Mouse (Mus musculus) urinary bladder, adult 18-20 months (tissue): ENCODE measurements around the gene Zc3hc1.
A peak's percentile ranks its signal among the peaks of the same experiment; 100 is the strongest.

Experiments
- DNase-seq, 2 experiments: peaks; one replicate each; pipeline ENCODE4 v3.0.0; 2022; ENCODE audit warnings: low spot score in 2 of 2, mixed read lengths in 2 of 2

The Zc3hc1 gene

DNA sequence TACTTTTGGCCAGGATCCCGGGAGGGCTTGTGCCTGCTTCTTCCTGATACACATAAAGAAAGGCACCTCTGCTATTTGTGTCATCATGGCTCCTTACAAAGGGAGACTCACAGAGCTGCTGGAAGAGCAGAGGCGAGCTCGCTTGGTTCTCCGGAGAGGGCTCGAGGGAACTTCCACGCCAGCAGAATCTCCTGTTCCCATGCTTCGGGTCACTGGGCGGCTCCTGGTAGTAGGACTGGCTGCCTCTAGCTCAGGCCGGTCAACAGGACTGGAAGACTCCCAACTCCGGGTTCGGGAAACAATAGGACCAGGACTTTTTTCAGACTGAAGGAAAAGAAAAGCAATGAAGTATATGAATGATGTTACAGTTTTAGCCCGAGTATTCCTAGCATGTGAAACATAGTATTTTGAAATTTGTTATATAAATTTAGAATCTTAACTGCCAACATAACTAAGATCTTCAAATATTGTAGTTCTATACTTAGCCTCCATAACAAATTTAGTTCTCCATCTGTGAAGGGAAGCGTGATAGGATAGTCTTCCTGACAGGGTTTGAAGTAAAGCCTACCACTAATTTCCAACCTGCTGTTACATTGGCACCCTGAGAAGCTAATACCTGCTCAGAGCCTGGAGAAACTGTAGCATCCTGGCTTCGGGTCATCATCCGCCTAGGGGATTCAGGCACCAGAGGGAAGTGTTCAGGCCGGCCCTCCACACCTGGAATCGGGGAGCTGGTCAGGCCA is 18.0 kb downstream of the Zc3hc1 start:
- DNase-seq = no peak

DNA sequence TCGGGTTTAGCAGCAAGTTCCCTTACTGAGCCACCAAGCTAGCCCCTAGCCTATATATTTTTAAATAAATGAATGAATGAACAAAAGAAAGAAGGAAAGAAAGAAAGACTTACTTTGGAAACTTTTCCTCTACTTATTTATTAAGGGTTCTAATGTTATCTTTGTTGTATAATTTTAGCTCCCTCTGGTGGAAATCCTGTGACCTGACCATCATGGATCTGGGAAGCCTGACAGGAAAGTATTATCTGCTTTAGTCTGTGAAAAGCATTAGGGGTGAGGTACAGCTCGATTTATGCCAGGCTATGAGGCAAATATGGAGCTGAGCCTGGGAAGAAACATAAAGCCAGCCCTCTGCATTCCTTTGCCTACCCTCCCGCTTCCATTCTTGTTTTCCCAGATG is 21.5 kb downstream of the Zc3hc1 start:
- DNase-seq = no peak

DNA sequence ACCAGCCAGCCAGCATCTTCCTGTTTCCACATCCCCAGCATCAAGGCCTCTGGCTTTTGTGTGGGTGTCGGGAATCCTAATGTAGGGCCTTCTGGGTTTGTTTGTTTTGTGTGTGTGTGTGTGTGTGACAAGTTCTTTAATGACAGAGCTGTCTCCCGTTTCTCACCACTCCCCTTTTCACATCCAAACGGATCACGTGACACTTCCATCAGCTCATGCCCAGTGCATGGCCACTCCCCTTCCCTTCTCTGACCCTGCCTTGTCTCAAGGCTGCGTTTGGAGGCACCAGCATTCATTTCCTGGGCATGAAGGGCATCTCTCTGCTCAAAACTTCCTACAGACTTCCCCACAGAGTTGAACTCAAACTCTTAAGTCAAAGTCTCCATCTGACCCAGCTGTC is 27.0 kb downstream of the Zc3hc1 start:
- no peak for DNase-seq

DNA sequence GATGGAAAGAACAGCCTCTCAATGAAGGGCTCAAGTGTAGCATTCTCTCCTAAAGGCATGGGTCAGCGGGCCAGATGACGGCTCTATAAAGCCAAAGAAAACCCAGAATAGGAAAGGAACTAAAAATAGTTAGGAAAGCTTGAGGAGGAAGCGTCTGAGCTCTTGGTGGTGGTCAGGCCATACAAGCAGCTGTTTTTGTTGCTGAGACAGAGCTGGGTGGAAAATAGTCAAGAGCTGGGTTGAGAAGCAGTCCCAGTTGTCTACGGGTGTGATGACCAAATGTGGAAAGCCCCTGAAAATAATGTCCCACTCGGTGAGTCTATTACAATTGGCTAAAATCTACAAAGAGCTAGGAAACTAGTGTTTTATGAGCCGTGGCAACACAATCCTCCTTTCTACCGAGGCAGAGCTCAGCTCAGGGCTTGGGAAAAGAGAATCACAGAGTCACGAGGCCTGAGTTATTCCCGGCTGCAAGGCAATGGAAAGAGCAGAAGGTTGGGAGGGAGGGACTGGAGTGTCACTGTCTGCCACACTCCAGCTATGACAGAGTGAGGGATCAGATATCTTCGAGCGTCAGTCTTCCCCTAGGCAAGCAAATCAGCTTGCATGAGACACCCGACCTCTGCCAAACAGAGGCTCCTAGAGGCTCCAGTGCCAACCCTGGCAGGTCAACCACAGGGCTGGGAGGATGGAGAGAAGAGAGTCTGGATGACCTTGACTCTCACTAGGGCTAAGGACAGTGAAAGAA is 30.9 kb downstream of the Zc3hc1 start:
- DNase-seq = no peak

DNA sequence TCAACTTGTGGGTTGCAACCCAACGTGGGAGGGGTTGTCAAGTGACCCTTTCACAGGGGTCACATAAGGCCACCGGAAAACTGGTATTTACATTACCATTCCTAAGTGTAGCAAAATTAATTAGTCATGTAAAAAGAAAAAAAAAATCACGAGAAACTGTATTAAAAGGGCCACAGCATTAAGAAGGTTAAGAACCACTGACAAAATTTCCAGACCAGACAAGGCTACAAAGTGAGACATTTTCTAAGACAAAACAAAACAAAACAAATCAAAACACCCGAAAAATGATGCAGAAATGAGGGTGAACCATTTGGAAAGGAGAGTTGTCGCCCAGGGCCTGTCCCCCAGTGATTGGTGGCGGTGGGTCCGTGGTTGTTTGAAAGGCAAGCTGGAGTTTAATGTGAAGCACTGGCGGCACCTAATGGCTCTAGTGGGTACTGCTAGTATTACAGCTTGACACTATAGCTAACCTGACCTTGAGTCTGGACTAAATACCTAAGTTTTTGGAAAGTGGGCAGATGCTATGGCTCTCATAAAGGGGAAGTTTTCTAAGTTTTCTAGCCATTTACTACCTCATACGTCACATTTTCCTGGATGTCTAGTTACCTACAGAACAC is 33.2 kb downstream of the Zc3hc1 start:
- DNase-seq = peak; percentile 42 to 59

DNA sequence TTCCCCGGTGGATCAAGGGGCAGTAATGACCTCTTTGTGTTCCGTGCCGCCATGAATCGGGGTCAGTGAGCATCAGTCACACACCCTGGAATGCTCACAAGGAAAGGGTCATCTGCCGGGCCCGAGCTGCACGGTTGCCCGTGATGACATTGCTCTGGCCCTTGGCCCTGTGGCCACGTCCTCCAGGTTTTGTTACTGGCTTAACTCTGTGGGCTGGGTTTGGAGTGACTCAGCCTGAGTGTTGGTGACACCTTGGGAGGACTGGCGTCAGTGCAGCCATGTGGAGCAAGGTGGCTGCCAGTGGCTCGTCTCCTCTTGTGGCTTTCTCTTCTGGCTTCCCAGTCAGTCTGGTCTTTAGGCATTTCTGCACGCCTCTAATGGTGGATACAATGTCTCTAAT is 34.1 kb downstream of the Zc3hc1 start:
- DNase-seq = peak in 1 of 2 experiments; percentile 36

DNA sequence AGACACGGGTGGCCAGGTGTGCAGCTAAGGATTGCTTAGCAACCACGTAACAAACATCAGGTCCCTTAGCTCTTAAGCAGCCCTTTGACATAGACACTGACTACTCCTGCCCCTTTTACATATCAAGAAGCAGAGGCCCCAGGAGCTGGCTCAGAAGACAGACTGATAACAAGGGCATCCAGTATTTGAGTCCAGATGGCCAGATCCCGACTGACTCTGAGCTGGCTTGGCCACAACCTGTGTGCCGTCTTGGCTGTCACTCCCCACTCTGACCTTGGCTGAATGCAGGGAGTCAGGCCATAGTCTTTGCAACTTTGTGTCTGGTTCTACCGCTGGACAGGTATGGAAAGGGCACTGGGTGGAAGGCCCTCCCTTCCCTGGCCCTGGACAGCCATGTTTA is 34.7 kb downstream of the Zc3hc1 start:
- DNase-seq = no peak

DNA sequence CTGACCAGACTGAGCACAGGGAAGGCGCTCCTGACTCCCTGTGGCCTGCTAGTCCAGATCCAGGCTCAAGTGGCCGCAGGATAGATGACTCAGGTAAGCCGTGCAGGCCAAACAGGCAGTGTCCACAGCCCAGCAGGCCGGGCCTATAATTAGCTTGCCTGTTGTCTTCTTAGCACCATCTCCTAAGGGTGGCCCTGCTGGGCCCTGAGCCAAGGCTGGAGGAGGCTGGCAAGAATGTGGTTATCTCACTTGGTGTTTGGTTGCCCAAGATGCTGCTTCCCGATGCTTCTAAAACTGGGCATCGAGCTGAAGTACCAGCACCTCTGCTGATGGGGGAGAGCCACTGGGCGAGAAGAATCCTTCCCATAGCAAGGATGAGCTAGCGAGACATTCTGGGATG is 35.1 kb downstream of the Zc3hc1 start:
- DNase-seq = peak in 1 of 2 experiments; percentile 22

DNA sequence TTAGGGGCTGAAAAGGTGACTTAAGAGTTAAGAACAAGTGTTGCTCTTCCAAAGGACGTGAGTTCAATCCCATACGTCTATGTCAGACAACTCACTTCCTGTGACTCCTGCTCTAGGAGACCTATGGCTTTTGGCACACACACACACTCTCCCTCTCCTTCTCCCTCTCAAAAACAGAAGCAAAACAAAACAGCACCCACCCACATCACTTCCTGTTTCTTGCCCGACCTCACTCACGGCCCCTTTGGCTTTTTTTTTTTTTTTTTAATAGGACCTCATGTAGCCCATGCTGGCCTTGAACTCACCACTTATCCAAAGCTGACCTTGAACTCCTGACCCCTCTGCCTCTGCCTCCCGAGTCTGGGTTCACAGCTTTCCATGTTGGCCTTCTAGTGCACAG is 36.1 kb downstream of the Zc3hc1 start:
- DNase-seq = no peak

DNA sequence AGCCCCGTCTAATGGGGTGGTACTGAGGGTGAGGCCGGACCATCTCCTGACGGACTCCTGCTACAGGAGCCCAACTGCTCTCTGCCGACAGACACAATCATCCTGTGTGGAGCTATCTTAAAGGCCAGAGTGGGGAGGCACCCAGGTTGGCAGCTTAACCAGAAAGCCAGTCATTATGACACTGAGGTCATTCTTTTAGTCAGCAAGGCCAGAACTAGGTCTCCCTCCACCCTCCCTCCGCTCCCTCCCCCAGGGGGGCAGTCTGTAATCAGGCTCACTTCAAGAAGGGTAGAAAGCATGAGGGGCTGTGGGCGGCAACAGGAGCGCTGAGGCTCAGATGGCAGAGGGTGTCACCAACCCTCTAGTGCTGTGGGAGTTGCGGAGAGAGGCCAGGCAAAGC is 37.2 kb downstream of the Zc3hc1 start:
- DNase-seq = no peak

DNA sequence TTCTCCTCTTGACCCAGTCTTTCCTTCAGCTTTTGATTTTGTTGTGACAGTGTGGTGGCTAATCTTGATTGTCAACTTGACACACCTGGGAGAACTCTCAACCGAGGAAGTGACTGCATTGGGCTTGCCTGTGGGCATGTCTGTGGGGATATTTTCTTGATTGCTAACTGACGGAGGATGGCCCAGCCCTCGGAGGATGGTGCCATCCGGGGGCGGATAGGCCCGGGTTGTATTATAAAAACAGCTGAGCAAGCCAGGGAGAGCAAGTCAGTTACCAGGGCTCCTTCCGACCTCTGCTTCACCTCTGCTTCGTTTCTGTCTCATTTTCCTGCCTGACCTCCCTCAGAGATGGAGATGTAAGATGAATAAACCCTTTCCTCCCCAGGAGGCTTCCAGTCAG is 38.1 kb downstream of the Zc3hc1 start:
- DNase-seq = no peak

DNA sequence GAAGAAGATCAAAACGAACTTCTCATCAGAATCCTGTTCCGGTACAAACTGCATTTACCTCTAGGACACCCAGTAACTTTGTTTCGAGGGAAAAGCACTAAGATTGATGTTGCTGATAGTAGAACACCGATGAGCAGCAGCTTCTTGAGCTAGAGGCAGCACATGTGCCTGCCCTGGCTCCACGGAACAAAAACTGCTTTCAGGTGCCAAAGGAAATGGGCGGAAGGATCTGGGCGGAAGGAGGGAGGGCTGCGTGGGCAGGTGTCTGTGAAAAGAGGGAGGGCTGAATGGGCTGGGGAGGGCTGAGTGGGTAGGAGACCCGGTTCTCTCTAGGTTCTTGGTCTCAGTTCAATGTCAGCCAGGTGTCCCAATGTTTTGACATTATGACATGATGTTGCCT is 39.5 kb downstream of the Zc3hc1 start:
- DNase-seq = no peak

DNA sequence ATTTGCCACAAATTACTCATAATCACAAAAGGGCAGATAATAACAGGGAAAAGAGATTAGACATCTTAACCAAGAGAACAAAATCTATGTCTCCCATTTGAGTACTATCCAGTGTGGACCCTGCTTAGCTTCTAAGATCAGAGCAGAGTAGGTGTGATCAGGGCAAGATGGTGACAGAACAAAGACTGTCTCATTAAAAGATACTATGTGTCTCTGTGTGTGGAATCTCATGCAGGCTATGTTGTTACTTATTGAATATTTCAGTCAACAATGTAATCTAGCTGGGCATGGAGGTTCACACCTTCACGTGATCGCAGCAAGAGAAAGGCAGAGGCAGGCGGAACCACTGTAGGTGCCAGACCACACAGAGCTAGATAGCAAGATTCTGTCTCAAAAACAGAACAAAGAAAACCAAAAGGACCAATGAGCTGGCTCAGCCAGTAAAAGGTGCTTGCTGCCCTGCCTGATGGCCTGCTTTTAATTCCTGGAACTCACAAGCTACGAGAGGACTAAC is 43.5 kb downstream of the Zc3hc1 start:
- DNase-seq = no peak

DNA sequence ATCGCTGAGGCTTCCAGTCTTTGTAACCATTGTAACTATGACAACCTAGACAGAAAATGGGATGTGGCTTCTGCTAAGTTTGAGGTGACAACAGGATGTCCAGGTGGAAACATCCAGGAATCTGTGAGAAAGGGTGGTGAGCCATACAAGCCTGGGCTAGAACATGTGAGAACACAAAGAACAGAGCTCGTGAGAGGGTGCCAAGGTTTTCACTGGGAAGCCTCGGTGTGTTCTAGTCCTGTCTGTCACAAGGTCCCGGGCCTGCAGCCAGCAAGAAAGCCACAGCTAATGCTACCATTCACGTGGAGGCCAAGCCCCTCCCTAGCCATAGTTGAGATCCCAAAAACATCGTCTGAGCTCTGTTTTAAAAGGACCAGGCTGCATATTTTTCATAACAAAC is 44.1 kb downstream of the Zc3hc1 start:
- no peak for DNase-seq

DNA sequence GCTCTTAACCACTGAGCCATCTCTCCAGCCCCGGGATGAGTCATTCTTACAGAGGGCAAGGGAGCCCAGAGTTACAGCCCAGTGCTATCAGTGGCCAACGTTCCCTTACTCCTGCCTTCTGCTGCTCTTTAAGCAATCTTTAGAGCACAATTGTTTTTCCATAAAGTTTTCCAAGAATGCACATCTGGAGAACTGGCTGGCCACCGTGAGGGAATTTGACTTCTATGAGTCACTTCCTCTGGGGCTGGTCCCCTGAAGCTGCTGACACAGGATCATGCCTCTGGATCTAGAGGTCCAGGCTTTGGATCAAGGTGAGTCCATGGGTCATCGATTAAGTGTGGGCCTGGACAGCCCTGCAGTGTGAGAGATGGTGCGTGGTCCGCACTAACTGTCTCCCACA is 46.8 kb downstream of the Zc3hc1 start:
- no peak for DNase-seq

DNA sequence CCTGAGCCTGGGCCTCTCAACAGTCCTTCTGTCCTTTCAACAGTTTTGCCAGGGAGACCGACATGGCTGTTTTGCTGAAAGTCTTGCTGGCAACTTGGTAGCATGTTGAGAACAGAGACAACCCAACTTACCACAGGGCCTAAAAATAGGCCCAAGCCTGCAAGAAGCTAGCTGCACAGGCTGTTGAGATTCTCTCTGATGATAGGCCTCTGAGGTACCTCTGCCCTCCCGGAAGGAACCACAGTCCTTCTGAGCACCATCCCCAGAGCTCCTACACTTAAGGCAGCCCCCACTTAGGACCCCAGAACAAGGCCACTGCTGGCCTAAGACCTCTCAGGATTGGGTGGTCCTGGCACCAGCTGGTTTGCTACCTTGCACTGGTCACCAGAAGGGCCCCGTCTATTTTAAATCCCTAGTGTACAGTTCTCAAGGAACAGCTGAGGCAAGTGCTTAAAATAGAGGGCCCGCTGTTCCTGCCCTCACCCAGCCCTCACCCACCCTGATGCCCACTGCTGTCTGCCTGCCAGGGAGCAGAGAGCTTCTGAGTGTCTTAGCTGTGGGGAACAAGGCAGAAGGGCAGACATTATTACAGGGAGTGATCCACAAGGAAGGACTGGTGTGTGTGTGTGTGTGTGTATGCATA is 50.5 kb downstream of the Zc3hc1 start:
- no peak for DNase-seq

DNA sequence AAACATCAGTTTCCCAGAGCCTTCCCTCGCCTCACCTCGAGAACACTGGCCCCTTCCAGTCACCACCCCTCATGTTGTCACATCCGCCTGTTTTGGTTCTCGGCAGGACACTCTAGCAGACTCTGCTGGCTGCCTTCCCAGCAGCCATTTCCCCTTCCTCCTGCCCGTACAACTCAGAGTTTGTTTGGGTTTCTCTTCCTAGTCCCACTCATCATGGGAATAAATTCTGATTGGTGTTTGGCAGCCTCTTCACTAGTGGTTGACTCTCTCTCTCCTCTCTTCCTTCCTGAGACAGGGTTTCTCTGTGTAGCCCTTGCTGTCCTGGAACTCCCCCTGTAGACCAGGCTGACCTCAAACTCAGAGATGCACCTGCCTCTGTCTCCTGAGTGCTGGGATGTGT is 53.9 kb downstream of the Zc3hc1 start:
- peak in 1 of 2 experiments; percentile 27 for DNase-seq

DNA sequence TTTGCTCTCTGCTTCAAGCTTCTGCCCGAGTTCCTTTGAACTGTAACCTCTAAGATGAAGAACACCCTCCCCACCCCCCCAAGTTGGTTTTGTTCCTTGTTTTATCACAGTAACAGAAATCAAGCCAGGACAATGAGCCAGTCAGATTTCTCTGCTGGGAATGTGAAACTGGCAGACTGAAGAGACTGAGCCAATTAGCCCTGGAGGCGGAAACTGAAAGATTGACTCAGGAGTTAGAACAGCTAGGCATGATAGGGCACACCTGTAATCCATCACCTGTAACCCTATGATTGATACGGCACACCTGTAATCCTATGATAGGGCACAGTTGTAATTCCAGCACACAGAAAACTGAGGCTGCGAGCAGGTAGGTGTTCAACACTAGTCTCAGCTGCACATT is 58.6 kb downstream of the Zc3hc1 start:
- DNase-seq = no peak

DNA sequence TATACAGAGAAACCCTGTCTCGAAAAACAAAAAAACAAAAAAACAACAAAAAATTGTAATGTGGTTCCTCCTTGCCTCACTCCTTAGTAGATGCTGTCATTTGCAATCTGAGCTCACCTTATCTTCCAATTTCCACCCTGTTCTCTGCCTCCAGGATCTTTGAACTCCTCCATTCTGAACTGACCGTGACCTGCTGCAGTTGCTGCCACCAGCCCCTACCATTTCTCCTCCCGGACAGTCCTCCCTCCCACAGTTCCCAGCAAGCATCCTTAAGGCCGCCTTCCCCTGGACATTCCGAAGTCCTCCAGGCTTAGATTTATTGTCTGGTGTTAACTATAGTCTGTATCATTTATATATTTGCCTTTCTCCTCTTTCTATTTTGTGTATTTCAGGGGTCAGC is 60.1 kb downstream of the Zc3hc1 start:
- no peak for DNase-seq

DNA sequence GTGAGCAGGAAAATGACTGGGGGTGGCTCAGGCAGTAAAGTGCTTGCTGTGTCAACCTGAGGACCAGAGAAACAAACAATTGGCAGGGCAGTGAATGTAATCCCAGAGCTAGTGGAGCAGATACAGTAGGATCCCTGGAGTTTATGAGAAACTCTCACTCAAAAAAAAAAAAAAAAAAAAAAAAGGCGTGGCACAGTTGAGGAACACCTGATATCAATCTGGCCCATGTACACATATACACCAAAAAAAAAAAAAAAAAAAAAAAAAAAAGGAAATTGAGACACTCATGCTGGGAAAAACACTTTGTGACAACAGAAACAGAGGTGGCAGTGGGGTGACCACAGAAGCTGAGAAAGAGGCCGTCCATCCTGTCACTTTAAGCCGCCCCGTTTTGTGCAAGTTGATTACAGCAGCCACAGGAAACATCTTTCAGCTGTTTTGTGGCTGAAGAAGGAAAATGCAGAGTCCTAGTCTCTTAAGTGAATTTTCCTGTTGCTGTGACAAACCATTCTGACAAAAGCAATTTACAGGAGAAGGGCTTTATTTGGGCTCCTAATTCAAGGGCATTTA is 64.8 kb downstream of the Zc3hc1 start:
- no peak for DNase-seq

DNA sequence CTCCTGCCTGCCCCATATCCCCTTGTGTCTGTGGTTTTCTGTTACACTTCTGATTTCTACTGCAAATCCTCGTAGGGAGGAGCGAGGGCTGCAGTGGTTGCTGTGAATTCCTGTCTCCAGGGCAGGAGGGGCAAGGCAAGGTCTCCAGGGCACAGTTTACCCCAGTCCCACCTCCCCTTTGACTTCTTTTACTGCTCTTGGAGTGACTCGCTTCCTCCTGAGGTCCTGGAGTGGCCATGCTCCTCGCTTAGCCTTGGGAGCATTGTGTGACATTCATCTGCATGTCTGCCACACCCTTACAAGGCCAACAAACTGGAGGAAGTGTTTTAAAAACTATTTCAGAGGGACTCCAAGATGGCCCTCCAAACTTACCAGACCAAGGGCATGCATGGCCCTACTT is 69.8 kb downstream of the Zc3hc1 start:
- no peak for DNase-seq

DNA sequence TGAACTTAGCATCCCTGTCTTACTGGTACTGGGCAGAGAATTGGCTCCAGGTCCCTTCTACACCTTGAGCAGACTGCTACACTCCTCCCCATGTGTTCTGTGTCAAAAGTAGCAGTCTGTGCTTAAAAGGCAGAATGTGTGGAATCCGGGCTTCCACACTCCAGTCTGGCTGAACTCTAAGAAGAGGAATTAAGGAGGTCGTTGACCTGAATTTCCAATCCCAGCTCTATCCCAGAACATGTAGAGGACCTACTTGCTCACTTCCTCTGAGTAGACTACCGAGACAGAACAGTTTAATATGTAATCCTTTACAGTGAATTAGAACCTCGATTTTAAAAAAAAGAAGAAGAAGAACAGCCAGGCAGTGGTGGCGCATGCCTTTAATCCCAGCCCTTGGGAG is 71.6 kb downstream of the Zc3hc1 start:
- DNase-seq = no peak
